Mouse (Mus musculus): ENCODE data around the gene Auts2. TPM values are rescaled to one million over a fixed set of nuclear protein-coding genes. Genes with fewer than 3 reads are reported as not detected.

Auts2 gene
- total RNA-seq, 1 experiment = 9.9 TPM

DNA sequence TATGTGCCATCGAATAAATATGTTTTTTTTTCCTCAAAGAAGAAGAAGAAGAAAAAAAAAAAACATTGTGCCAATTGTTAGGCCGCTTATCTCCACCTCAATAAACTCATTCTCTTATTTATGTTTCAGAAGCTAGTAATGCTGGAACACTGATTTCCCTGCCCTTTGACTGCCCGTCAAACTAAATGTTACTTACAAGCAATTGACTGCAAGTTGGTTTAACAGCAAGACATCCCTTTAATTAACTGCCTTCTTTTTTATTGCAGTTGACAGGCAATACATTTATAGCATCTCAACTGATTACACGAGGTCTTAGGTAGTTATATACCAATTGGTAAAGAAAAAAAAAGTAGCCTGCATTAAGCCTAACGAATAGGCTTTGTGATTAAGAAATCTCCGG, 705.1 kb downstream of the Auts2 start:
- Histone ChIP-seq H3K36me3 (ENCODE audit: control insufficient read depth, insufficient read depth, low read length, poor library complexity, severe bottlenecking) (no peaks in the 10 kb centered on the region), H3K27ac (ENCODE audit: insufficient read depth, low read depth, low read length, poor library complexity, severe bottlenecking) (no peak overlapping the region), H3K9ac (ENCODE audit: insufficient read depth, low read depth, low read length, poor library complexity, severe bottlenecking) (no peak overlapping the region), H3K4me1 (ENCODE audit: control insufficient read depth in 2 of 2, insufficient read depth in 2 of 2, low read length in 2 of 2, poor library complexity in 1 of 2) (no peaks in the 10 kb centered on the region), H3K4me3 (ENCODE audit: insufficient read depth in 1 of 2, low read depth in 1 of 2, low read length in 2 of 2, poor library complexity in 1 of 2, severe bottlenecking in 1 of 2) (no peak overlapping the region), H3K9me3 (ENCODE audit: control insufficient read depth, insufficient read depth, low read depth, low read length) (no peaks in the 10 kb centered on the region)
- no peak for DNase-seq (ENCODE audit: low read depth, low spot score)
- in situ Hi-C loops (cut with MboI; ENCODE audit: low sequenced_read_pairs in 2 of 2, unreplicated experiment in 2 of 2) = no loop called here
- no peak for TF ChIP-seq MAFK (IDR thresholded peaks at IDR 0.05; ENCODE audit: insufficient read depth, low read depth, low read length)
- TF ChIP-seq ZNF384 (IDR thresholded peaks at IDR 0.05; ENCODE audit: low read depth, low read length) = no peak
- TF ChIP-seq ZC3H11A (IDR thresholded peaks at IDR 0.05; ENCODE audit: borderline replicate concordance, low read depth, low read length) = no peak
- no peak for TF ChIP-seq CHD2 (IDR thresholded peaks at IDR 0.05; ENCODE audit: low read depth, low read length)
- TF ChIP-seq HCFC1 (IDR thresholded peaks at IDR 0.05; ENCODE audit: borderline replicate concordance, insufficient read depth, low read length) = no peak

DNA sequence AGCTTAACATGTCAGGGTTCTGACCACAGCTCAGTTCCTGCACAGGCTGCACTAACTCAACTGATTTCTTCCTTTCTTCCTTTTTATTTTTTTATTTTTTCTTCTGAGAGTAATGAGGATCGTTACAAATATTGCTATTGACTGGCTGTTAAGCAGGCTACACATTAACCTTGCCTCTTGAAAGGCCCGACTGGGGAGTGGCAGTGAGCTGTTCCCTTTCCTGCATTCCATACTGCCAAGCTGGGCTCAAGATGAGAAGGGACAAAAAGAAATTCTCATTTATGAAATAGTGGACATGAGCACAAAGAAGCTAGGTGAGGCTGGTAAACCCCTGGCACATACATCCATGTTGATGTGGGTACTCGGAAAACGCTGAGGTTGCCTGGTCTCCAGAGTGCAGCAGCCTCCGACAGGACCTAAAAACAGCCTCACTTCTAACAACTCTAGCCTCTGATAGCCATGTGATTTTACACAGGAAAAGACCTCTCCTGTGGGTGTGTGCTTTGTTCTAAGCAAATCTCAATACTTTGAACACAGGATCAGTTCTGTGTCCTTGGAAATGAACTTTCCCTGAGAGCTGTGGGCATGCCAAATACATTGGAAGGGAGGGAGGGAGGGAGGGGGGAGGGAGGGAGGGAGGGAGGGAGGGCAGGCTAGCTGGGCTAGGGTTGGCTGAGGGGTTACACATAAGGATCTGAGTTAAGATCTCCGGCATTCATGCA, 707.0 kb downstream of the Auts2 start:
- Histone ChIP-seq H3K27ac (ENCODE audit: insufficient read depth, low read depth, low read length, poor library complexity, severe bottlenecking) (no peak overlapping the region), H3K4me3 (ENCODE audit: insufficient read depth in 1 of 2, low read depth in 1 of 2, low read length in 2 of 2, poor library complexity in 1 of 2, severe bottlenecking in 1 of 2) (no peak overlapping the region), H3K36me3 (ENCODE audit: control insufficient read depth, insufficient read depth, low read length, poor library complexity, severe bottlenecking) (no peaks in the 10 kb centered on the region), H3K9ac (ENCODE audit: insufficient read depth, low read depth, low read length, poor library complexity, severe bottlenecking) (no peak overlapping the region), H3K9me3 (ENCODE audit: control insufficient read depth, insufficient read depth, low read depth, low read length) (no peaks in the 10 kb centered on the region), H3K4me1 (ENCODE audit: control insufficient read depth in 2 of 2, insufficient read depth in 2 of 2, low read length in 2 of 2, poor library complexity in 1 of 2) (no peaks in the 10 kb centered on the region)
- in situ Hi-C loops (cut with MboI; ENCODE audit: low sequenced_read_pairs in 2 of 2, unreplicated experiment in 2 of 2) = no loop called here
- TF ChIP-seq ZC3H11A (IDR thresholded peaks at IDR 0.05; ENCODE audit: borderline replicate concordance, low read depth, low read length) = no peak
- no peak for TF ChIP-seq ZNF384 (IDR thresholded peaks at IDR 0.05; ENCODE audit: low read depth, low read length)
- no peak for TF ChIP-seq HCFC1 (IDR thresholded peaks at IDR 0.05; ENCODE audit: borderline replicate concordance, insufficient read depth, low read length)
- TF ChIP-seq MAFK (IDR thresholded peaks at IDR 0.05; ENCODE audit: insufficient read depth, low read depth, low read length) = no peak
- TF ChIP-seq CHD2 (IDR thresholded peaks at IDR 0.05; ENCODE audit: low read depth, low read length) = no peak
- no peak for DNase-seq (ENCODE audit: low read depth, low spot score)

GRCm38 (mm10) chr5:131832891-131833876, 710.0 kb downstream of the Auts2 start:
- no peak overlapping the region for H3K4me3 ChIP-seq (ENCODE audit: insufficient read depth in 1 of 2, low read depth in 1 of 2, low read length in 2 of 2, poor library complexity in 1 of 2, severe bottlenecking in 1 of 2)
- H3K27ac ChIP-seq (ENCODE audit: insufficient read depth, low read depth, low read length, poor library complexity, severe bottlenecking) = no peak overlapping the region
- no peaks in the 10 kb centered on the region for H3K36me3 ChIP-seq (ENCODE audit: control insufficient read depth, insufficient read depth, low read length, poor library complexity, severe bottlenecking)
- no peak for TF ChIP-seq ZC3H11A (IDR thresholded peaks at IDR 0.05; ENCODE audit: borderline replicate concordance, low read depth, low read length)
- no peak for TF ChIP-seq ZNF384 (IDR thresholded peaks at IDR 0.05; ENCODE audit: low read depth, low read length)
- no peak overlapping the region for H3K9ac ChIP-seq (ENCODE audit: insufficient read depth, low read depth, low read length, poor library complexity, severe bottlenecking)
- no peaks in the 10 kb centered on the region for H3K9me3 ChIP-seq (ENCODE audit: control insufficient read depth, insufficient read depth, low read depth, low read length)
- no peak for DNase-seq (ENCODE audit: low read depth, low spot score)
- no peaks in the 10 kb centered on the region for H3K4me1 ChIP-seq (ENCODE audit: control insufficient read depth in 2 of 2, insufficient read depth in 2 of 2, low read length in 2 of 2, poor library complexity in 1 of 2)
- in situ Hi-C loops (cut with MboI; ENCODE audit: low sequenced_read_pairs in 2 of 2, unreplicated experiment in 2 of 2) = no loop called here

GRCm38 (mm10) chr5:131830111-131830510, 713.0 kb downstream of the Auts2 start:
- Histone ChIP-seq H3K4me3 (ENCODE audit: insufficient read depth in 1 of 2, low read depth in 1 of 2, low read length in 2 of 2, poor library complexity in 1 of 2, severe bottlenecking in 1 of 2) (no peak overlapping the region), H3K9me3 (ENCODE audit: control insufficient read depth, insufficient read depth, low read depth, low read length) (no peaks in the 10 kb centered on the region), H3K27ac (ENCODE audit: insufficient read depth, low read depth, low read length, poor library complexity, severe bottlenecking) (no peak overlapping the region), H3K4me1 (ENCODE audit: control insufficient read depth in 2 of 2, insufficient read depth in 2 of 2, low read length in 2 of 2, poor library complexity in 1 of 2) (no peaks in the 10 kb centered on the region), H3K36me3 (ENCODE audit: control insufficient read depth, insufficient read depth, low read length, poor library complexity, severe bottlenecking) (no peaks in the 10 kb centered on the region), H3K9ac (ENCODE audit: insufficient read depth, low read depth, low read length, poor library complexity, severe bottlenecking) (no peak overlapping the region)
- TF ChIP-seq MAFK (IDR thresholded peaks at IDR 0.05; ENCODE audit: insufficient read depth, low read depth, low read length) (no peak), ZC3H11A (IDR thresholded peaks at IDR 0.05; ENCODE audit: borderline replicate concordance, low read depth, low read length) (no peak), ZNF384 (IDR thresholded peaks at IDR 0.05; ENCODE audit: low read depth, low read length) (no peak), CHD2 (IDR thresholded peaks at IDR 0.05; ENCODE audit: low read depth, low read length) (no peak), HCFC1 (IDR thresholded peaks at IDR 0.05; ENCODE audit: borderline replicate concordance, insufficient read depth, low read length) (no peak)
- in situ Hi-C loops (cut with MboI; ENCODE audit: low sequenced_read_pairs in 2 of 2, unreplicated experiment in 2 of 2) = no loop called here
- DNase-seq (ENCODE audit: low read depth, low spot score) = no peak
